Mouse (Mus musculus): ENCODE measurements at regions not wholly inside any gene's neighbourhood (a gene's known extent, or its start where the extent isn't known, plus 50 kb on each side); places are given as distances from the start of the nearest gene placed in this dataset.

- peak; percentile 8 for DNase-seq (ENCODE audit: low spot score)
Observed at GRCm38 (mm10) chr10:98781888-98782351, 132.3 kb upstream of the Atp2b1 start.

- no peak for DNase-seq (ENCODE audit: low spot score)
Observed at GRCm38 (mm10) chr10:98785411-98785810, 128.8 kb upstream of the Atp2b1 start.

GRCm38 (mm10) chr10:98786089-98786488, 128.1 kb upstream of the Atp2b1 start:
- DNase-seq (ENCODE audit: low spot score): no peak

- DNase-seq (ENCODE audit: low spot score): no peak
Observed at GRCm38 (mm10) chr10:98789763-98790162, 124.4 kb upstream of the Atp2b1 start.

GRCm38 (mm10) chr10:98790456-98790855, 123.8 kb upstream of the Atp2b1 start:
- DNase-seq (ENCODE audit: low spot score): no peak

- DNase-seq (ENCODE audit: low spot score): no peak
Observed at GRCm38 (mm10) chr10:98792019-98792741, 122.0 kb upstream of the Atp2b1 start.

GRCm38 (mm10) chr10:98793926-98794536, 120.2 kb upstream of the Atp2b1 start:
- DNase-seq (ENCODE audit: low spot score): no peak

- DNase-seq (ENCODE audit: low spot score): no peak
Observed at GRCm38 (mm10) chr10:98796016-98796415, 118.2 kb upstream of the Atp2b1 start.

GRCm38 (mm10) chr10:98798634-98799415, 115.4 kb upstream of the Atp2b1 start:
- DNase-seq (ENCODE audit: low spot score): no peak

GRCm38 (mm10) chr10:98799830-98800229, 114.4 kb upstream of the Atp2b1 start:
- DNase-seq (ENCODE audit: low spot score): no peak

GRCm38 (mm10) chr10:98800949-98801348, 113.3 kb upstream of the Atp2b1 start:
- peak; percentile 15 for DNase-seq (ENCODE audit: low spot score)

GRCm38 (mm10) chr10:98805013-98805412, 109.2 kb upstream of the Atp2b1 start:
- DNase-seq (ENCODE audit: low spot score): no peak

- peak; percentile 28 for DNase-seq (ENCODE audit: low spot score)
Observed at GRCm38 (mm10) chr10:98806798-98807535, 107.2 kb upstream of the Atp2b1 start.

GRCm38 (mm10) chr10:98808644-98809043, 105.6 kb upstream of the Atp2b1 start:
- no peak for DNase-seq (ENCODE audit: low spot score)

- no peak for DNase-seq (ENCODE audit: low spot score)
Observed at GRCm38 (mm10) chr10:98829051-98829450, 85.2 kb upstream of the Atp2b1 start.

GRCm38 (mm10) chr10:98831488-98831887, 82.7 kb upstream of the Atp2b1 start:
- DNase-seq (ENCODE audit: low spot score): peak; percentile 42

- no peak for DNase-seq (ENCODE audit: low spot score)
Observed at GRCm38 (mm10) chr10:98837289-98838181, 76.7 kb upstream of the Atp2b1 start.

- DNase-seq (ENCODE audit: low spot score): no peak
Observed at GRCm38 (mm10) chr10:98838926-98839679, 75.1 kb upstream of the Atp2b1 start.

GRCm38 (mm10) chr10:98839963-98840362, 74.2 kb upstream of the Atp2b1 start:
- no peak for DNase-seq (ENCODE audit: low spot score)

- DNase-seq (ENCODE audit: low spot score): no peak
Observed at GRCm38 (mm10) chr10:98840411-98840810, 73.8 kb upstream of the Atp2b1 start.

Measured in embryo, embryonic 10 days (tissue).